Mouse (Mus musculus): ENCODE results near the gene Nfyc. TPM values are rescaled to one million over a fixed set of nuclear protein-coding genes. Genes with fewer than 3 reads are reported as not detected.
A peak's percentile ranks its signal among the peaks of the same experiment; 100 is the strongest.

Nfyc gene
- polyA plus RNA-seq, 1 experiment, result 119 TPM

- DNase-seq (ENCODE audit: extremely low spot score in 1 of 2, low spot score in 1 of 2), result peak; percentile 94 to 98
Measured at GRCm38 (mm10) chr4:120825577-120826326, 5.6 kb downstream of the Nfyc start.

- DNase-seq (ENCODE audit: extremely low spot score in 1 of 2, low spot score in 1 of 2), result peak; percentile 83 to 95
Measured at GRCm38 (mm10) chr4:120825100-120825553, 6.2 kb downstream of the Nfyc start.

GRCm38 (mm10) chr4:120822191-120822911 lies 9.0 kb downstream of the Nfyc start:
- DNase-seq (ENCODE audit: extremely low spot score in 1 of 2, low spot score in 1 of 2), result no peak

- DNase-seq (ENCODE audit: extremely low spot score in 1 of 2, low spot score in 1 of 2), result no peak
Measured at GRCm38 (mm10) chr4:120819871-120820270, 11.5 kb downstream of the Nfyc start.

- no peak for DNase-seq (ENCODE audit: extremely low spot score in 1 of 2, low spot score in 1 of 2)
Measured at GRCm38 (mm10) chr4:120819296-120819695, 12.1 kb downstream of the Nfyc start.

GRCm38 (mm10) chr4:120817951-120818350 lies 13.4 kb downstream of the Nfyc start:
- no peak for DNase-seq (ENCODE audit: extremely low spot score in 1 of 2, low spot score in 1 of 2)

GRCm38 (mm10) chr4:120817002-120817774 lies 14.2 kb downstream of the Nfyc start:
- no peak for DNase-seq (ENCODE audit: extremely low spot score in 1 of 2, low spot score in 1 of 2)

- DNase-seq (ENCODE audit: extremely low spot score in 1 of 2, low spot score in 1 of 2), result peak; percentile 89 to 92
Measured at GRCm38 (mm10) chr4:120815622-120816334, 15.6 kb downstream of the Nfyc start.

GRCm38 (mm10) chr4:120815163-120815562 lies 16.2 kb downstream of the Nfyc start:
- no peak for DNase-seq (ENCODE audit: extremely low spot score in 1 of 2, low spot score in 1 of 2)

GRCm38 (mm10) chr4:120814171-120814570 lies 17.2 kb downstream of the Nfyc start:
- DNase-seq (ENCODE audit: extremely low spot score in 1 of 2, low spot score in 1 of 2), result no peak

GRCm38 (mm10) chr4:120813762-120814161 lies 17.6 kb downstream of the Nfyc start:
- DNase-seq (ENCODE audit: extremely low spot score in 1 of 2, low spot score in 1 of 2), result no peak

- no peak for DNase-seq (ENCODE audit: extremely low spot score in 1 of 2, low spot score in 1 of 2)
Measured at GRCm38 (mm10) chr4:120805816-120806215, 25.6 kb downstream of the Nfyc start.

GRCm38 (mm10) chr4:120801446-120801845 lies 29.9 kb downstream of the Nfyc start:
- no peak for DNase-seq (ENCODE audit: extremely low spot score in 1 of 2, low spot score in 1 of 2)

- DNase-seq (ENCODE audit: extremely low spot score in 1 of 2, low spot score in 1 of 2), result no peak
Measured at GRCm38 (mm10) chr4:120800691-120801090, 30.7 kb downstream of the Nfyc start.

GRCm38 (mm10) chr4:120799680-120800166 lies 31.6 kb downstream of the Nfyc start:
- no peak for DNase-seq (ENCODE audit: extremely low spot score in 1 of 2, low spot score in 1 of 2)

- no peak for DNase-seq (ENCODE audit: extremely low spot score in 1 of 2, low spot score in 1 of 2)
Measured at GRCm38 (mm10) chr4:120797985-120798725, 33.2 kb downstream of the Nfyc start.

- DNase-seq (ENCODE audit: extremely low spot score in 1 of 2, low spot score in 1 of 2), result no peak
Measured at GRCm38 (mm10) chr4:120796687-120797086, 34.7 kb downstream of the Nfyc start.

GRCm38 (mm10) chr4:120795646-120796045 lies 35.7 kb downstream of the Nfyc start:
- DNase-seq (ENCODE audit: extremely low spot score in 1 of 2, low spot score in 1 of 2), result no peak

- no peak for DNase-seq (ENCODE audit: extremely low spot score in 1 of 2, low spot score in 1 of 2)
Measured at GRCm38 (mm10) chr4:120792918-120793317, 38.5 kb downstream of the Nfyc start.

GRCm38 (mm10) chr4:120790027-120790426 lies 41.3 kb downstream of the Nfyc start:
- peak in 1 of 2 experiments; percentile 28 for DNase-seq (ENCODE audit: extremely low spot score in 1 of 2, low spot score in 1 of 2)
